Mouse (Mus musculus) kidney, embryonic 14.5 days (tissue): ENCODE measurements around the gene Usmg5. TPM values are rescaled to one million over a fixed set of nuclear protein-coding genes. Genes with fewer than 3 reads are reported as not detected.
"Not testable (repeated sequence)": the region's sequence is repeated elsewhere in the genome, so short reads cannot be mapped to it uniquely, and the experiment has no call there.

Experiments
- ATAC-seq: fragments of 200-750 bp; cut with Nextera tagmentation; 2 replicates; pipeline ENCODE4 v1.8.0; 2017; ENCODE audit warnings: moderate number of reproducible peaks, mild to moderate bottlenecking, moderate TSS enrichment, moderate library complexity; ENCODE audit not compliant: low FRiP score, low TSS enrichment
- H3K27ac ChIP-seq: fragments of 300-500 bp; sonication (generic); 2 replicates; pipeline ENCODE4 v1.5.1; 2014; ENCODE audit warnings: low read depth, mild to moderate bottlenecking, low read length, moderate library complexity, mixed read lengths
- H3K27me3 ChIP-seq: fragments of 300-500 bp; sonication (generic); 2 replicates; pipeline ENCODE4 v1.6.1; 2014; ENCODE audit warnings: mild to moderate bottlenecking, low read length; ENCODE audit not compliant: control insufficient read depth, insufficient read depth
- H3K36me3 ChIP-seq: fragments of 300-500 bp; sonication (generic); 2 replicates; pipeline ENCODE4 v1.6.1; 2014; ENCODE audit warnings: low read length, mixed read lengths; ENCODE audit not compliant: control insufficient read depth, insufficient read depth
- H3K4me1 ChIP-seq: fragments of 300-500 bp; sonication (generic); 2 replicates; pipeline ENCODE4 v1.6.1; 2014; ENCODE audit warnings: low read length, mixed read lengths; ENCODE audit not compliant: control insufficient read depth, insufficient read depth
- H3K4me2 ChIP-seq: fragments of 300-500 bp; sonication (generic); replicated peaks from 2 replicates; pipeline ENCODE4 v1.6.1; 2014; ENCODE audit warnings: low read depth, mild to moderate bottlenecking, low read length
- H3K4me3 ChIP-seq: fragments of 300-500 bp; sonication (generic); 2 replicates; pipeline ENCODE4 v1.5.1; 2014; ENCODE audit warnings: mild to moderate bottlenecking, low read length
- H3K9ac ChIP-seq: fragments of 300-500 bp; sonication (generic); 2 replicates; pipeline ENCODE4 v1.6.1; 2014; ENCODE audit warnings: low read depth, mild to moderate bottlenecking, low read length, moderate library complexity
- H3K9me3 ChIP-seq: fragments of 300-500 bp; sonication (generic); 2 replicates; pipeline ENCODE4 v1.6.1; 2016; ENCODE audit warnings: low read length; ENCODE audit not compliant: control insufficient read depth
- WGBS: fragments of 180-500 bp; shearing (Covaris S2); extraction: QIAGEN DNeasy Blood & Tissue Kit; methylation state at CpG from one replicate; pipeline ENCODE4 v1.1.7; 2014; 5-methylcytosine and 5-hydroxymethylcytosine counted together
- polyA plus RNA-seq: library from polyadenylated mRNA; unstranded; fragments of >200 nt; fragmentation: Nextera tagmentation; extraction: Ambion mirVana; gene quantifications from 2 replicates; pipeline ENCODE4 v1.2.1, GENCODE M21; 2014

The Usmg5 gene
- 1,126 and 1,715 TPM in 2 replicates for polyA plus RNA-seq

GRCm38 (mm10) chr19:47090550-47091156 is at the start of gene Usmg5, which contains the start of gene Pdcd11:
Gene Usmg5, minus strand, starts transcription at chr19:47090647.
Gene Pdcd11, plus strand, starts transcription at chr19:47090768.
- Histone ChIP-seq H3K36me3 (peaks cover 38% of the 10 kb centered on the region), H3K27ac (peak within 1 kb of the TSS; percentile 75), H3K9ac (peak within 1 kb of the TSS; percentile 86), H3K27me3 (no peaks in the 10 kb centered on the region), H3K4me1 (peaks cover 10% of the 10 kb centered on the region), H3K9me3 (no peaks in the 10 kb centered on the region), H3K4me3 (peak within 1 kb of the TSS; percentile 79), H3K4me2 (peak within 1 kb of the TSS; percentile 77)
- ATAC-seq = peak; percentile 99
- under 1% methylated on average over 56 of the region's 56 CpGs for WGBS

- H3K9me3 ChIP-seq, H3K9ac ChIP-seq, H3K27ac ChIP-seq, ATAC-seq, H3K27me3 ChIP-seq, H3K36me3 ChIP-seq, H3K4me3 ChIP-seq, H3K4me2 ChIP-seq: not testable (repeated sequence)
- H3K4me1 ChIP-seq = peaks cover 16% of the 10 kb centered on the region; the same call in 1 of the 2 replicates
- 24% methylated on average over 7 of the region's 7 CpGs for WGBS
Measured at GRCm38 (mm10) chr19:47139611-47140010, 49.2 kb upstream of the Usmg5 start.

- peaks cover 15% of the 10 kb centered on the region for H3K36me3 ChIP-seq
- H3K27me3 ChIP-seq = no peaks in the 10 kb centered on the region; the same call in 1 of the 2 replicates
- H3K9ac ChIP-seq = peak within 1 kb of the TSS; percentile 61
- H3K27ac ChIP-seq = peak within 1 kb of the TSS; percentile 64
- WGBS = 3% methylated on average over 27 of the region's 28 CpGs
- H3K4me3 ChIP-seq = peak within 1 kb of the TSS; percentile 32
- ATAC-seq = peak; percentile 58
- no peaks in the 10 kb centered on the region for H3K9me3 ChIP-seq
- peaks cover 16% of the 10 kb centered on the region; the same call in 1 of the 2 replicates for H3K4me1 ChIP-seq
- peak within 1 kb of the TSS; percentile 68 for H3K4me2 ChIP-seq
Measured at GRCm38 (mm10) chr19:47137771-47138421, 47.4 kb upstream of the Usmg5 start, which contains the start of gene Calhm2. Gene Calhm2, minus strand, starts transcription at chr19:47138294.

GRCm38 (mm10) chr19:47137051-47137581 is 46.7 kb upstream of the Usmg5 start:
- ATAC-seq = no peak
- peak overlapping the region; percentile 64; the same call in 1 of the 2 replicates for H3K27ac ChIP-seq
- H3K4me3 ChIP-seq = peak overlapping the region; percentile 32
- H3K36me3 ChIP-seq = peaks cover 23% of the 10 kb centered on the region
- peak overlapping the region; percentile 61 for H3K9ac ChIP-seq
- peaks cover 16% of the 10 kb centered on the region; the same call in 1 of the 2 replicates for H3K4me1 ChIP-seq
- H3K9me3 ChIP-seq = no peaks in the 10 kb centered on the region
- H3K27me3 ChIP-seq = no peaks in the 10 kb centered on the region; the same call in 1 of the 2 replicates
- H3K4me2 ChIP-seq = peak overlapping the region; percentile 68
- 33% methylated on average over 5 of the region's 6 CpGs for WGBS

GRCm38 (mm10) chr19:47136170-47136569 is 45.7 kb upstream of the Usmg5 start:
- no peaks in the 10 kb centered on the region for H3K9me3 ChIP-seq
- H3K9ac ChIP-seq = no peak overlapping the region
- H3K36me3 ChIP-seq = peaks cover 31% of the 10 kb centered on the region
- H3K4me1 ChIP-seq = peaks cover 16% of the 10 kb centered on the region; the same call in 1 of the 2 replicates
- no peaks in the 10 kb centered on the region; the same call in 1 of the 2 replicates for H3K27me3 ChIP-seq
- no peak overlapping the region for H3K27ac ChIP-seq
- no peak overlapping the region for H3K4me2 ChIP-seq
- WGBS = 86% methylated on average over 5 of the region's 5 CpGs
- H3K4me3 ChIP-seq = no peak overlapping the region
- no peak for ATAC-seq

GRCm38 (mm10) chr19:47135568-47135967 is 45.1 kb upstream of the Usmg5 start:
- WGBS = 92% methylated on average over 17 of the region's 17 CpGs
- Histone ChIP-seq H3K4me3 (no peak overlapping the region), H3K9ac (no peak overlapping the region), H3K27me3 (no peaks in the 10 kb centered on the region; the same call in 1 of the 2 replicates), H3K36me3 (peaks cover 37% of the 10 kb centered on the region), H3K4me2 (no peak overlapping the region), H3K27ac (no peak overlapping the region), H3K9me3 (no peaks in the 10 kb centered on the region), H3K4me1 (peaks cover 16% of the 10 kb centered on the region; the same call in 1 of the 2 replicates)
- ATAC-seq = no peak

GRCm38 (mm10) chr19:47133161-47133560 is 42.7 kb upstream of the Usmg5 start:
- H3K4me2 ChIP-seq = no peak overlapping the region
- no peaks in the 10 kb centered on the region for H3K27me3 ChIP-seq
- no peaks in the 10 kb centered on the region for H3K9me3 ChIP-seq
- H3K36me3 ChIP-seq = peaks cover 61% of the 10 kb centered on the region
- H3K9ac ChIP-seq = no peak overlapping the region
- 88% methylated on average over 7 of the region's 7 CpGs for WGBS
- H3K4me3 ChIP-seq = no peak overlapping the region
- no peak for ATAC-seq
- H3K4me1 ChIP-seq = peaks cover 10% of the 10 kb centered on the region; the same call in 1 of the 2 replicates
- H3K27ac ChIP-seq = no peak overlapping the region

- H3K4me3 ChIP-seq = no peak overlapping the region
- WGBS = 95% methylated on average over 15 of the region's 15 CpGs
- H3K9me3 ChIP-seq = no peaks in the 10 kb centered on the region
- peaks cover 84% of the 10 kb centered on the region for H3K36me3 ChIP-seq
- ATAC-seq = no peak
- no peaks in the 10 kb centered on the region for H3K4me1 ChIP-seq
- no peak overlapping the region for H3K4me2 ChIP-seq
- no peak overlapping the region for H3K9ac ChIP-seq
- no peaks in the 10 kb centered on the region for H3K27me3 ChIP-seq
- H3K27ac ChIP-seq = no peak overlapping the region
Measured at GRCm38 (mm10) chr19:47130551-47131125, 40.2 kb upstream of the Usmg5 start.
